Mouse (Mus musculus) ES-Bruce4 (cell line): ENCODE results near the gene Tbc1d13. TPM values are rescaled to one million over a fixed set of nuclear protein-coding genes. Genes with fewer than 3 reads are reported as not detected.
"Not testable (repeated sequence)": the region's sequence is repeated elsewhere in the genome, so short reads cannot be mapped to it uniquely, and the experiment has no call there.

Experiments used
- H3K27ac ChIP-seq: 2 replicates; pipeline ENCODE4 v1.5.1; 2012; ENCODE audit warnings: low read length, inconsistent platforms; ENCODE audit not compliant: insufficient read depth
- H3K27me3 ChIP-seq: 2 replicates; pipeline ENCODE4 v1.6.1; 2012; ENCODE audit warnings: mild to moderate bottlenecking, low read length, inconsistent platforms; ENCODE audit not compliant: control insufficient read depth, poor library complexity, insufficient read depth, severe bottlenecking
- H3K36me3 ChIP-seq: 2 replicates; pipeline ENCODE4 v1.6.1; 2012; ENCODE audit warnings: inconsistent platforms, mild to moderate bottlenecking, low read length, moderate library complexity; ENCODE audit not compliant: control insufficient read depth, poor library complexity, insufficient read depth, severe bottlenecking
- H3K4me1 ChIP-seq: one replicate; pipeline ENCODE4 v1.8.1; 2011; ENCODE audit warnings: low read length; ENCODE audit not compliant: control insufficient read depth, insufficient read depth
- H3K4me3 ChIP-seq: 2 replicates; pipeline ENCODE4 v1.5.1; 2011; ENCODE audit warnings: low read depth, mild to moderate bottlenecking, low read length
- H3K9ac ChIP-seq: 2 replicates; pipeline ENCODE4 v1.6.1; 2012; ENCODE audit warnings: low read depth, mild to moderate bottlenecking, inconsistent platforms; ENCODE audit not compliant: poor library complexity, severe bottlenecking
- H3K9me3 ChIP-seq: replicated peaks from 2 replicates; pipeline ENCODE4 v1.6.1; 2012; ENCODE audit warnings: mild to moderate bottlenecking, low read length, inconsistent platforms; ENCODE audit not compliant: control insufficient read depth, poor library complexity, insufficient read depth, severe bottlenecking
- CTCF ChIP-seq: IDR thresholded peaks from one replicate; pipeline ENCODE4 v1.8.1; 2011; ENCODE audit warnings: low read depth, low read length
- EP300 ChIP-seq: IDR thresholded peaks from 2 replicates; pipeline ENCODE4 v1.6.1; 2011; ENCODE audit warnings: low read depth, low read length; ENCODE audit not compliant: insufficient read depth
- POLR2A ChIP-seq: IDR thresholded peaks from one replicate; pipeline ENCODE4 v1.8.1; 2011; ENCODE audit warnings: low read length; ENCODE audit not compliant: insufficient read depth
- polyA plus RNA-seq: library from polyadenylated mRNA; stranded (reverse); fragments of >200 nt; gene quantifications from 2 replicates; pipeline ENCODE4 v1.2.4, GENCODE M21; 2011; ENCODE audit warnings: low read depth; ENCODE audit not compliant: missing spikeins, insufficient read depth, insufficient read length

Gene Tbc1d13
- polyA plus RNA-seq, 1 experiment = 173 TPM

DNA sequence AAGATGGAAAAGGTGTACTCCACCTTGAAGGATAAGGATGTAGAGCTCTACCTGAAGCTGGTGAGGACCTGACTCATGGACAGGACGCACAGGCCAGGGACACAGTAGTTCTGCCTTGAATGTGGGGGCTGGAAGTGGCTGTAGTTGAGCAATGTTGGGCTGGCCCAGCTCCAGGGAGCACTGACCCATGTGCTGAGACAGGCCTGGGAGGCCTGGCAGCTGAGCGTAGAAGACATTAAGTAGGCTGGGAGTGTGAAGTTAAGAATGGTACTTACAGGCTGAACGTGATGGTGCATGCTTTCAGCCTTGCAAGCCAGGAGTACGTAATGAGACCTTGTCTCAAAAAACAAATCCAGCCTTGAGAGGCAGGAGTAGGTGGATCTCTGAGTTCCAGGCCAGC is 13.9 kb downstream of the Tbc1d13 start:
- H3K27me3 ChIP-seq = no peaks in the 10 kb centered on the region
- H3K36me3 ChIP-seq = peaks cover 68% of the 10 kb centered on the region
- H3K4me3 ChIP-seq = no peak overlapping the region
- H3K9ac ChIP-seq = no peak overlapping the region
- TF ChIP-seq EP300 = no peak
- no peak for TF ChIP-seq POLR2A
- TF ChIP-seq CTCF = no peak
- H3K27ac ChIP-seq = no peak overlapping the region
- H3K4me1 ChIP-seq = peaks cover 10% of the 10 kb centered on the region
- no peaks in the 10 kb centered on the region for H3K9me3 ChIP-seq

DNA sequence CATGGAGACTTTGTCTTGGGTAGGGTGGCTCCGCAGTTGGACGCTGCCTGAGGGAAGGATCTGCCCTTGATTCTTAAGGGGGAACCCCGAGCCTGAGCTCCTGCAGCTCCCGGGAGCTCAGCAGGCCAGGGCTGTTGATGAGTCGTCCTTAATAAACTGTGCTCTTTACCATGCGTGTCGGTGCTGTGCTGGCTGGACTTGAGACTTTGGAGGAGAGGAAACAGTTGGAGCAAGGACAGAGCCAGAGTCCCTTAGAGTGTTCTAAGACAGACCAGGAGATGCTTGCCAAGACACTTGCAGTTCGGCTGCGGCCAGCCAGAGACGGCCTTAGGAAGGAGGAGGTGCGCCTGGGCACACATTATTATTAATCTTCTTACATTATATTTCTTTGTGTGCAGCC is 18.3 kb downstream of the Tbc1d13 start:
- no peaks in the 10 kb centered on the region for H3K27me3 ChIP-seq
- no peak overlapping the region for H3K4me3 ChIP-seq
- H3K9ac ChIP-seq = no peak overlapping the region
- H3K4me1 ChIP-seq = peaks cover 10% of the 10 kb centered on the region
- TF ChIP-seq POLR2A (no peak), EP300 (no peak), CTCF (no peak)
- peaks cover 32% of the 10 kb centered on the region for H3K36me3 ChIP-seq
- H3K9me3 ChIP-seq = no peaks in the 10 kb centered on the region
- H3K27ac ChIP-seq = peak overlapping the region; percentile 4; the same call in 1 of the 2 replicates

DNA sequence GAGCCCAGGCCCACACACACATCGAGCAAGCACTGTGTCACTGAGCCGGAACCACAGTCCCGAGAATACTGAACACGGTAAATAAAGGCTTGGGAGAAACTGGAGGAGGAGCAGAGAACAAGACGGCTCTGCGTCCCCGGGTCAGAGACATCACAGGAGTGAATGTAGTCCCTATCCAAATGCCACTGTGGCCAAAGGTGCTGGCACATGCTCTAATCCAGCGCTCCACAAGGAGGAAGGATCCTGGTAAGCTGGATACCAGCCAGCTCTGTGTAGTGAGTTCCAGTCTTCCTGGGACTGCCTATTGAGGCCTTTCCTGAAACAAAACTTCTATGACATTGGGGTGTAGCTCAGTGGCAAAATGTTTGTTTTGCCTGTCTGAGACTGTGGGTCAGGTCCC is 19.1 kb downstream of the Tbc1d13 start:
- H3K36me3 ChIP-seq = peaks cover 24% of the 10 kb centered on the region
- TF ChIP-seq EP300 = no peak
- no peak for TF ChIP-seq CTCF
- TF ChIP-seq POLR2A = no peak
- H3K27me3 ChIP-seq = no peaks in the 10 kb centered on the region
- no peak overlapping the region for H3K9ac ChIP-seq
- peaks cover 7% of the 10 kb centered on the region for H3K4me1 ChIP-seq
- no peak overlapping the region for H3K4me3 ChIP-seq
- H3K27ac ChIP-seq = no peak overlapping the region
- no peaks in the 10 kb centered on the region for H3K9me3 ChIP-seq

DNA sequence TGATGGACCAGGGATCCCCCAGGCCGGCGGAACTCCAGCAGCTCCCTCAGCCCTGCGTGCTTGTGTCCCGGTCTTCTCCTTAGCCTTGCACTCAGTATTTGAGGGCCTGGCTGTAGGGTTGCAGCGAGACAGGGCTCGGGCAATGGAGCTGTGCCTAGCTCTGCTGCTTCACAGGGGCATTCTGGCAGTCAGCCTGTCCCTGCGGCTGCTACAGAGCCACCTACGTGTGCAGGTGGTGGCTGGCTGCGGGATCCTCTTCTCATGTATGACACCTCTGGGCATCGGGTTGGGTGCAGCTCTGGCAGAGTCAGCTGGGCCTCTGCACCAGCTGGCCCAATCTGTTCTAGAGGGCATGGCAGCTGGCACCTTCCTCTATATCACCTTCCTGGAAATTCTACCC is 26.3 kb downstream of the Tbc1d13 start:
- H3K27ac ChIP-seq, H3K9ac ChIP-seq, H3K36me3 ChIP-seq, H3K4me1 ChIP-seq, H3K4me3 ChIP-seq, H3K9me3 ChIP-seq, H3K27me3 ChIP-seq: not testable (repeated sequence)

DNA sequence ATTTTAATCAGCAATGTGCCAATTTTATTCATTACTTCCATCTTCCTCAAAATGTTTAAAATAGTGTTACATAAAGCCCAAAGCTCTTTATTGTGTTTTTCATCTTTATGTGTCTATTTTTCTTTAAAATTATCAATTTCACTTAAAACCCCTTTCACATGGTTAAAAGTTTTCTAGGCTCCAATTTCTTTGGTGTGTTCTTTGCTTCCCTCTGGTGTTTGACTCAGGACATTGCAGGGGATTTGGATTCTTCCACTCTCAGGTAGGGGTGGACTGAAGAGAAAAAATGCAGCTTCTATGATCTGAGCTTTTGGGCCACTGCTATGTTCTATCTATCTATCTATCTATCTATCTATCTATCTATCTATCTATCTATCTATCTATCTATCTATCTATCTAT is 28.3 kb downstream of the Tbc1d13 start:
- no peak overlapping the region for H3K27ac ChIP-seq
- no peak overlapping the region for H3K4me3 ChIP-seq
- H3K27me3 ChIP-seq = no peaks in the 10 kb centered on the region
- H3K4me1 ChIP-seq = peaks cover 4% of the 10 kb centered on the region
- TF ChIP-seq EP300 = no peak
- TF ChIP-seq POLR2A = no peak
- no peak for TF ChIP-seq CTCF
- no peak overlapping the region for H3K9ac ChIP-seq
- peaks cover 10% of the 10 kb centered on the region for H3K9me3 ChIP-seq
- H3K36me3 ChIP-seq = no peaks in the 10 kb centered on the region

DNA sequence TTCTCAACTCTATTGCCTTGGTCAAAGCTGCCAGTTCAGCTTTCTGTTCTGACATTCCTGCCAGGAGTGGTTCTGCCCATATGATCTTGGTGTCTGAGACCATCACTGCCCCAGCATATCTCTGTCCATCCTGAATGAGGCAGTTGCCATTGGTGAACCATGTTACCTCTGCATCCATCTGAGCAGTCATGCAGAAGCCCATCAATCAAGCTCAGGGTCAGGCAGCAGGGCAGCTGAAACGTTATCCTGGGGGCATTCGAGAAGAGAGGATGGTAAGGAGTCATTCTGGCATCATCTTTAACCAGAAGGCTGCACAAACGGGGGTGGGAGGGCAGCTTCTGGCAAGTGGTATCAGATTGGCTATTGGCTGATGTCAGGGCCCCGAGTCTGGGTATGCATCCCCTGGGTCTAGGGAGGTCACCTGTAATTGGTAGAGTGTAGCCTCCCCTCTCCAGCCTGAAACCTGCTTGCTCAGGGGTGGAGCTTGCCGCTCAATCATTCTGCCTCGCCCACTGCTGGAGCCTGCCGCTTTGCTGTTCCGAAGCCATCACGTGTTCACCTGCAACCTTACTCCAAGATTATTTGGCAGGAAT is 30.9 kb downstream of the Tbc1d13 start:
- TF ChIP-seq EP300 = no peak
- no peak for TF ChIP-seq CTCF
- TF ChIP-seq POLR2A = no peak
- Histone ChIP-seq H3K9me3 (peaks cover 13% of the 10 kb centered on the region), H3K4me3 (no peak overlapping the region), H3K27ac (no peak overlapping the region), H3K27me3 (no peaks in the 10 kb centered on the region), H3K9ac (no peak overlapping the region), H3K36me3 (no peaks in the 10 kb centered on the region), H3K4me1 (peaks cover 4% of the 10 kb centered on the region)
